Comparison of ENCODE assay signal across 9 mouse cellular contexts in the genomic region with DNA sequence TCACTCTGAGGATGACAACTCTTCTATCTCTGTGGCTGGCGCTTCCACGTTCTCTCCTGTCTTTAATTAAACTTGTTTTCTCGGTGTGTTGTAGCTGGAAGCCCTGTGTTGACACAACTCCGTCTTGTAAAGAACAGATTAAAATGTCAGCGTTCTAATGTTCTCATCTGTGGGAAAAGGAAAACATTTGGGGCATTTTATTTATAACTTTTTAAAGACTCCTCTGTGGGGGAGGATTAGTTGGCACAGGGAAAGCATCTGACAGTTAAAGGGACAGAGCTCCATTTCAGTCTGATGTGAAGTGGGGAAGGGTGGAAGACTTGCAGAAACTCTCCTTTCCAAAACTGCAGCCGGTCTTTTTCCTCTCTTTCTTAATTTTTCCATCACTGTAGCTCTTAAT.
DNase-seq lines count a peak whose midpoint lies in the region; ATAC-seq and TF ChIP-seq lines count a peak whose summit lies in the region.
"Had no signal": no experiment of that assay in that cellular context is flagged by ENCODE, and none has a peak within 500 bp of the region (broad histone marks: within the 10 kb centered on the region; RNA-seq: fewer than 3 reads in every experiment).

No protein-coding gene starts in this region.

- no peaks in the 10 kb centered on the region for H3K36me3 ChIP-seq in liver, adult 2 months (ENCODE audit: control insufficient read depth, insufficient read depth, low read length)
- no peaks in the 10 kb centered on the region for H3K36me3 ChIP-seq in liver, embryonic 11.5 days (ENCODE audit: control insufficient read depth, insufficient read depth, low read length)

- 37% methylated on average over 6 of the region's 6 CpGs for whole genome bisulfite sequencing in liver, adult 2 months
- 44% methylated on average over 6 of the region's 6 CpGs for WGBS in liver, embryonic 11.5 days

- H3K4me3 ChIP-seq in gastrocnemius, adult 2 months, result peak overlapping the region; percentile 52
- no peak overlapping the region for H3K4me3 ChIP-seq in liver, adult 2 months (ENCODE audit: insufficient read depth, low read depth, low read length)
- no peak overlapping the region for H3K4me3 ChIP-seq in liver, embryonic 11.5 days (ENCODE audit: low read depth, low read length)
- H3K4me3 ChIP-seq in embryonic fibroblast, embryonic 13.5 days (ENCODE audit: insufficient read depth, low read length), result no peak overlapping the region

- no peaks in the 10 kb centered on the region for H3K27me3 ChIP-seq in liver, adult 2 months (ENCODE audit: control insufficient read depth, insufficient read depth, low read length)
- H3K27me3 ChIP-seq in liver, embryonic 11.5 days (replicated peaks; ENCODE audit: control insufficient read depth, insufficient read depth, low read length), result no peaks in the 10 kb centered on the region

- no peaks in the 10 kb centered on the region for H3K4me1 ChIP-seq in liver, adult 2 months (ENCODE audit: control insufficient read depth, insufficient read depth, low read length)
- no peaks in the 10 kb centered on the region for H3K4me1 ChIP-seq in liver, embryonic 11.5 days (replicated peaks; ENCODE audit: control insufficient read depth, insufficient read depth, low read length)
- H3K4me1 ChIP-seq in embryonic fibroblast, embryonic 13.5 days (ENCODE audit: control insufficient read depth, insufficient read depth, low read length), result peaks cover 2% of the 10 kb centered on the region

- no peaks in the 10 kb centered on the region for H3K9me3 ChIP-seq in liver, embryonic 11.5 days (ENCODE audit: control insufficient read depth, low read length)

- TF ChIP-seq POLR2A in liver, adult 2 months (IDR thresholded peaks at IDR 0.05; ENCODE audit: extremely low read depth, insufficient read depth, low read length), result no peak
- TF ChIP-seq POLR2A in embryonic fibroblast, embryonic 13.5 days (IDR thresholded peaks at IDR 0.05; ENCODE audit: low read depth, low read length), result no peak

- no peak for TF ChIP-seq CTCF in gastrocnemius, adult 2 months (IDR thresholded peaks at IDR 0.05)
- no peak for TF ChIP-seq CTCF in liver, adult 2 months (IDR thresholded peaks at IDR 0.05; ENCODE audit: low read depth, low read length)
- TF ChIP-seq CTCF in embryonic fibroblast, embryonic 13.5 days (IDR thresholded peaks at IDR 0.05; ENCODE audit: borderline replicate concordance, insufficient read depth, low read length), result no peak

- H3K79me2 ChIP-seq in liver, adult 2 months (ENCODE audit: control insufficient read depth, insufficient read depth, low read length), result no peaks in the 10 kb centered on the region

- no peak for ATAC-seq in liver, embryonic 11.5 days (replicated peaks; ENCODE audit: low FRiP score)

- no peak overlapping the region for H3K9ac ChIP-seq in liver, adult 2 months (ENCODE audit: low read depth, low read length)
- H3K9ac ChIP-seq in liver, embryonic 11.5 days (ENCODE audit: low read depth, low read length), result no peak overlapping the region

- DNase-seq in gastrocnemius, adult 2 months, result no peak
- no peak for DNase-seq in gastrocnemius, postnatal 4 days (ENCODE audit: low spot score in 2 of 2)
- peak; percentile 17 for DNase-seq in liver, adult 2 months (ENCODE audit: extremely low read depth, low read depth, low spot score)
- DNase-seq in liver, embryonic 11.5 days (ENCODE audit: low spot score), result no peak
- DNase-seq in lung, postnatal 36 days, result peak; percentile 11
- no peak for DNase-seq in adrenal gland, postnatal 4 days (ENCODE audit: low spot score in 2 of 2)
- DNase-seq in adrenal gland, adult 18-20 months (ENCODE audit: low spot score in 2 of 2), result no peak
- DNase-seq: right cerebral cortex, postnatal 14 days had no signal

- intact Hi-C loops in gastrocnemius, adult 2 months (cut with DNase I), result no loop called here

- no peak overlapping the region for H3K4me2 ChIP-seq in liver, embryonic 11.5 days

- peak overlapping the region; percentile 68 for H3K27ac ChIP-seq in gastrocnemius, adult 2 months
- H3K27ac ChIP-seq in liver, adult 2 months (replicated peaks; ENCODE audit: insufficient read depth, low read depth, low read length), result no peak overlapping the region
- no peak overlapping the region for H3K27ac ChIP-seq in liver, embryonic 11.5 days (ENCODE audit: low read depth, low read length)
- H3K27ac ChIP-seq in embryonic fibroblast, embryonic 13.5 days (ENCODE audit: insufficient read depth, low read length), result peak overlapping the region; percentile 73

Comparison
In these comparisons a context has a peak if more than half of its experiments do, and no peak if none do; other contexts are left out.
1. DNase-seq: peak in liver, adult 2 months (single experiment) and lung, postnatal 36 days (single experiment); none in gastrocnemius, adult 2 months (single experiment), gastrocnemius, postnatal 4 days (0 of 2), liver, embryonic 11.5 days (single experiment), adrenal gland, postnatal 4 days (0 of 2) and adrenal gland, adult 18-20 months (0 of 2).
2. H3K27ac ChIP-seq: peak in gastrocnemius, adult 2 months (single experiment) and embryonic fibroblast, embryonic 13.5 days (single experiment); none in liver, adult 2 months (single experiment) and liver, embryonic 11.5 days (single experiment).